Mouse (Mus musculus) gastrocnemius, adult 18-20 months (tissue): ENCODE data around the gene AW551984. TPM values are rescaled to one million over a fixed set of nuclear protein-coding genes. Genes with fewer than 3 reads are reported as not detected.

ENCODE experiments used
- total RNA-seq, 2 experiments: library from RNA; stranded (reverse); gene quantifications; 2 replicates each; pipeline ENCODE4 v1.2.3; 2021

Gene AW551984
- total RNA-seq, 2 experiments from 2014 or later = 0.38 to 0.66 TPM

Other genes with a start within 250 kb of the AW551984 start
- not detected for gene Olfr951, start 217.0 kb downstream of the AW551984 start, total RNA-seq
- not detected for gene Olfr952, start 177.3 kb downstream of the AW551984 start, total RNA-seq
- not detected for gene Olfr954, start 147.7 kb downstream of the AW551984 start, total RNA-seq
- not detected for gene Olfr955, start 132.5 kb downstream of the AW551984 start, total RNA-seq
- not detected for gene Olfr44, start 110.4 kb downstream of the AW551984 start, total RNA-seq
- not detected for gene Olfr957, start 88.6 kb downstream of the AW551984 start, total RNA-seq
- gene Olfr958, start 50.3 kb downstream of the AW551984 start, total RNA-seq = not detected
- not detected for gene Olfr959, start 28.8 kb downstream of the AW551984 start, total RNA-seq
- gene Olfr148, start 6.3 kb upstream of the AW551984 start, total RNA-seq = not detected
- not detected for gene Olfr960, start 17.0 kb upstream of the AW551984 start, total RNA-seq
- gene Olfr961, start 40.7 kb upstream of the AW551984 start, total RNA-seq = not detected
- not detected for gene Olfr963, start 62.8 kb upstream of the AW551984 start, total RNA-seq
- gene Olfr149, start 102.7 kb upstream of the AW551984 start, total RNA-seq = not detected
- gene Olfr965, start 107.0 kb upstream of the AW551984 start, total RNA-seq = not detected
- gene Olfr150, start 126.6 kb upstream of the AW551984 start, total RNA-seq = not detected
- gene Olfr967, start 141.8 kb upstream of the AW551984 start, total RNA-seq = not detected
- not detected for gene Olfr968, start 178.8 kb upstream of the AW551984 start, total RNA-seq
- not detected for gene Olfr969, start 186.5 kb upstream of the AW551984 start, total RNA-seq
- not detected for gene Olfr970, start 204.5 kb upstream of the AW551984 start, total RNA-seq
- gene Olfr971, start 232.5 kb upstream of the AW551984 start, total RNA-seq = not detected